Mouse (Mus musculus) ES-E14 (cell line): ENCODE measurements around the gene Sbno1. TPM values are rescaled to one million over a fixed set of nuclear protein-coding genes. Genes with fewer than 3 reads are reported as not detected.

Source experiments
- DNase-seq: peaks from one replicate; pipeline ENCODE4 v3.0.0-alpha.2; 2013; ENCODE audit warnings: low read depth, low spot score
- H3K27ac ChIP-seq: 2 replicates; pipeline ENCODE4 v1.5.1; 2012; ENCODE audit warnings: low read depth, mild to moderate bottlenecking, low read length, moderate library complexity, mixed read lengths; ENCODE audit not compliant: poor library complexity, insufficient read depth, severe bottlenecking
- H3K36me3 ChIP-seq: 2 replicates; pipeline ENCODE4 v1.6.1; 2012; ENCODE audit warnings: mild to moderate bottlenecking, low read length, moderate library complexity, mixed read lengths; ENCODE audit not compliant: control insufficient read depth, poor library complexity, insufficient read depth, severe bottlenecking
- H3K4me1 ChIP-seq, 2 experiments: fragments of 150-350 bp in 1 of 2; sonication (generic) in 1 of 2; 2 replicates each; pipeline ENCODE4 v1.6.1; 2012; ENCODE audit warnings: low read length in 2 of 2, mild to moderate bottlenecking in 1 of 2, mixed read lengths in 1 of 2; ENCODE audit not compliant: control insufficient read depth in 2 of 2, insufficient read depth in 2 of 2, poor library complexity in 1 of 2
- H3K4me3 ChIP-seq, 2 experiments: fragments of 150-350 bp in 1 of 2; sonication (generic) in 1 of 2; 2 replicates each; pipeline ENCODE4 v1.5.1; 2012; ENCODE audit warnings: low read length in 2 of 2, low read depth in 1 of 2, mild to moderate bottlenecking in 1 of 2, mixed read lengths in 1 of 2; ENCODE audit not compliant: insufficient read depth in 1 of 2, poor library complexity in 1 of 2, severe bottlenecking in 1 of 2
- H3K9ac ChIP-seq: 2 replicates; pipeline ENCODE4 v1.6.1; 2012; ENCODE audit warnings: low read depth, mild to moderate bottlenecking, low read length, mixed read lengths; ENCODE audit not compliant: poor library complexity, insufficient read depth, severe bottlenecking
- H3K9me3 ChIP-seq: fragments of 150-350 bp; sonication (generic); 2 replicates; pipeline ENCODE4 v1.6.1; 2012; ENCODE audit warnings: low read depth, mild to moderate bottlenecking, low read length; ENCODE audit not compliant: control insufficient read depth, insufficient read depth
- CHD2 ChIP-seq: IDR thresholded peaks from 2 replicates; pipeline ENCODE4 v1.6.1; 2014; ENCODE audit warnings: mild to moderate bottlenecking, low read depth, low read length, inconsistent platforms
- HCFC1 ChIP-seq: IDR thresholded peaks from 2 replicates; pipeline ENCODE4 v1.6.1; 2012; ENCODE audit warnings: low read length, inconsistent platforms, borderline replicate concordance; ENCODE audit not compliant: insufficient read depth
- MAFK ChIP-seq: IDR thresholded peaks from 2 replicates; pipeline ENCODE4 v1.6.1; 2014; ENCODE audit warnings: mild to moderate bottlenecking, low read depth, low read length, inconsistent platforms; ENCODE audit not compliant: insufficient read depth
- ZC3H11A ChIP-seq: IDR thresholded peaks from 2 replicates; pipeline ENCODE4 v1.6.1; 2012; ENCODE audit warnings: low read depth, mild to moderate bottlenecking, inconsistent platforms, low read length, borderline replicate concordance
- ZNF384 ChIP-seq: IDR thresholded peaks from 2 replicates; pipeline ENCODE4 v1.6.1; 2012; ENCODE audit warnings: low read depth, low read length, inconsistent platforms
- in situ Hi-C, 2 experiments: fragments of 600-800 bp; cut with MboI; formaldehyde crosslinking; loops; one replicate each; pipeline ENCODE4 v1.15.1; 2025; ENCODE audit warnings: low sequenced_read_pairs in 2 of 2, inconsistent platforms in 1 of 2; ENCODE audit not compliant: unreplicated experiment in 2 of 2
- total RNA-seq: library from RNA; depleted of rRNA; stranded (reverse); fragments of 300-350 nt; gene quantifications from 2 replicates; pipeline ENCODE4 v1.2.3, GENCODE M21; 2012; rRNA removed

Sbno1 gene
- 86.4 and 95.2 TPM in 2 replicates for total RNA-seq

GRCm38 (mm10) chr5:124425412-124426259 is at the start of gene Sbno1:
Gene Sbno1, minus strand, starts transcription at chr5:124426001.
- H3K4me1 ChIP-seq: peaks cover 3 to 4% of the 10 kb centered on the region in 2 experiments; a peak in 2 of 4 replicates
- H3K27ac ChIP-seq: peak within 1 kb of the TSS; percentile 100
- TF ChIP-seq MAFK: no peak
- no peak for TF ChIP-seq ZNF384
- peak; percentile 85 for TF ChIP-seq CHD2
- peak; percentile 79 for TF ChIP-seq HCFC1
- no peak for TF ChIP-seq ZC3H11A
- no peaks in the 10 kb centered on the region for H3K9me3 ChIP-seq
- H3K36me3 ChIP-seq: no peaks in the 10 kb centered on the region; the same call in 1 of the 2 replicates
- in situ Hi-C loops: no loop called here
- peak; percentile 90 for DNase-seq
- H3K9ac ChIP-seq: peak within 1 kb of the TSS; percentile 100
- peak within 1 kb of the TSS; percentile 99 to 100 for H3K4me3 ChIP-seq

GRCm38 (mm10) chr5:124470591-124471171 is 44.9 kb upstream of the Sbno1 start:
- DNase-seq: no peak
- no peak overlapping the region for H3K9ac ChIP-seq
- H3K9me3 ChIP-seq: no peaks in the 10 kb centered on the region
- no peak for TF ChIP-seq ZC3H11A
- no peak for TF ChIP-seq HCFC1
- TF ChIP-seq CHD2: no peak
- TF ChIP-seq MAFK: peak; percentile 54
- TF ChIP-seq ZNF384: no peak
- peaks cover 4% of the 10 kb centered on the region; the same call in 1 of the 2 replicates for H3K36me3 ChIP-seq
- H3K4me3 ChIP-seq: no peak overlapping the region
- in situ Hi-C loops: no loop called here
- H3K27ac ChIP-seq: no peak overlapping the region
- H3K4me1 ChIP-seq: no peaks in the 10 kb centered on the region

DNA sequence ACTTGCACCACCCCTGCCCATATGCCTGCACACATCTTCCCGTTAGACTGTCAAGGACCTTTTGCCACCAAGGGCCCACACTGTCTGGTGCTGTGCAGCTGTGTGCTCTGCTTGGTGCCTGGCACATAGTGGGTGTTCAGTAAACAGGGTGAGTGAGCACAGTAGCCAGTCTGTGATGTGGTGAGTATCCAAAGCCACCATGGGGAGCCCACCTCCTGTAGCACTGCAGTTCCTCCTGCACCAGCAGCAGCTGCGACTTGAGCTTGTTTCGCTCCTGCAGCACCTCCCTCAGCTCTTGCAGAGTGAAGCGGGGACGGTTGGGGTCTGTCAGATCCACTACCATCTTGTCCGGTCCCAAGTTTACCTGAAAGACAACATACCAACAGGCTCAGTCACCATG is 43.7 kb upstream of the Sbno1 start:
- H3K4me1 ChIP-seq: no peaks in the 10 kb centered on the region
- no peak overlapping the region for H3K4me3 ChIP-seq
- TF ChIP-seq ZC3H11A (no peak), HCFC1 (no peak), CHD2 (no peak)
- no peak overlapping the region for H3K27ac ChIP-seq
- peaks cover 4% of the 10 kb centered on the region; the same call in 1 of the 2 replicates for H3K36me3 ChIP-seq
- no peak overlapping the region for H3K9ac ChIP-seq
- in situ Hi-C loops: no loop called here
- no peaks in the 10 kb centered on the region for H3K9me3 ChIP-seq
- no peak for DNase-seq

- TF ChIP-seq CHD2 (no peak), MAFK (no peak), ZNF384 (no peak), HCFC1 (no peak), ZC3H11A (no peak)
- Histone ChIP-seq H3K9ac (no peak overlapping the region), H3K4me1 (no peaks in the 10 kb centered on the region; a peak in 1 of 4 replicates), H3K4me3 (no peak overlapping the region), H3K36me3 (peaks cover 6% of the 10 kb centered on the region; the same call in 1 of the 2 replicates), H3K27ac (no peak overlapping the region), H3K9me3 (no peaks in the 10 kb centered on the region)
- no peak for DNase-seq
- in situ Hi-C loops: no loop called here
Measured at GRCm38 (mm10) chr5:124468365-124468764, 42.6 kb upstream of the Sbno1 start.
